Mouse (Mus musculus) lung, embryonic 15.5 days (tissue): ENCODE data around the gene Tbcb. TPM values are rescaled to one million over a fixed set of nuclear protein-coding genes. Genes with fewer than 3 reads are reported as not detected.

Source experiments
- ATAC-seq: fragments of 200-750 bp; cut with Nextera tagmentation; 2 replicates; pipeline ENCODE4 v1.8.0; 2017; ENCODE audit warnings: moderate number of reproducible peaks, borderline replicate concordance; ENCODE audit not compliant: low FRiP score, low TSS enrichment; ENCODE audit errors: extremely low read depth
- H3K27ac ChIP-seq: fragments of 300-500 bp; sonication (generic); 2 replicates; pipeline ENCODE4 v1.5.1; 2015; ENCODE audit warnings: moderate library complexity, mild to moderate bottlenecking, inconsistent platforms
- H3K27me3 ChIP-seq: fragments of 300-500 bp; sonication (generic); 2 replicates; pipeline ENCODE4 v1.6.1; 2015; ENCODE audit warnings: inconsistent platforms
- H3K36me3 ChIP-seq: fragments of 300-500 bp; sonication (generic); 2 replicates; pipeline ENCODE4 v1.6.1; 2015; ENCODE audit warnings: inconsistent platforms
- H3K4me1 ChIP-seq: fragments of 300-500 bp; sonication (generic); 2 replicates; pipeline ENCODE4 v1.6.1; 2015; ENCODE audit warnings: inconsistent platforms
- H3K4me2 ChIP-seq: fragments of 300-500 bp; sonication (generic); 2 replicates; pipeline ENCODE4 v1.6.1; 2015; ENCODE audit warnings: inconsistent platforms, mild to moderate bottlenecking, moderate library complexity
- H3K4me3 ChIP-seq: fragments of 300-500 bp; sonication (generic); 2 replicates; pipeline ENCODE4 v1.5.1; 2015; ENCODE audit warnings: mild to moderate bottlenecking, inconsistent platforms
- H3K9ac ChIP-seq: fragments of 300-500 bp; sonication (generic); 2 replicates; pipeline ENCODE4 v1.6.1; 2015; ENCODE audit warnings: inconsistent platforms
- H3K9me3 ChIP-seq: fragments of 300-500 bp; sonication (generic); 2 replicates; pipeline ENCODE4 v1.6.1; 2016; ENCODE audit warnings: inconsistent platforms
- WGBS: fragments of 180-500 bp; shearing (Covaris S2); methylation state at CpG from one replicate; pipeline ENCODE4 v1.1.7; 2015; 5-methylcytosine and 5-hydroxymethylcytosine counted together
- polyA plus RNA-seq: library from polyadenylated mRNA; unstranded; fragments of >200 nt; fragmentation: Nextera tagmentation; extraction: Ambion mirVana; gene quantifications from 2 replicates; pipeline ENCODE4 v1.2.1, GENCODE M21; 2015

Tbcb gene
- polyA plus RNA-seq, 1 experiment from 2014 or later, result 168 TPM

GRCm38 (mm10) chr7:30199498-30200139 is 32.5 kb downstream of the Tbcb start:
- H3K27me3 ChIP-seq, result no peaks in the 10 kb centered on the region
- ATAC-seq, result no peak
- H3K36me3 ChIP-seq, result no peaks in the 10 kb centered on the region
- no peak overlapping the region for H3K27ac ChIP-seq
- peaks cover 17% of the 10 kb centered on the region for H3K4me1 ChIP-seq
- WGBS, result 72% methylated on average over 18 of the region's 18 CpGs
- H3K9ac ChIP-seq, result no peak overlapping the region
- no peaks in the 10 kb centered on the region for H3K9me3 ChIP-seq
- no peak overlapping the region for H3K4me3 ChIP-seq
- H3K4me2 ChIP-seq, result no peak overlapping the region

- ATAC-seq, result 0 out of 2 replicates have a peak, but pooled peaks have one; percentile 44
- H3K36me3 ChIP-seq, result no peaks in the 10 kb centered on the region
- H3K9me3 ChIP-seq, result no peaks in the 10 kb centered on the region
- WGBS, result 6% methylated on average over 8 of the region's 8 CpGs
- H3K4me2 ChIP-seq, result peak within 1 kb of the TSS; percentile 27
- H3K27me3 ChIP-seq, result no peaks in the 10 kb centered on the region
- peak within 1 kb of the TSS; percentile 15; the same call in 1 of the 2 replicates for H3K4me3 ChIP-seq
- peaks cover 19% of the 10 kb centered on the region for H3K4me1 ChIP-seq
- H3K9ac ChIP-seq, result no peak within 1 kb of the TSS
- H3K27ac ChIP-seq, result peak within 1 kb of the TSS; percentile 50; the same call in 1 of the 2 replicates
These were observed 33.5 kb downstream of the Tbcb start, which contains the start of gene Capns1 for GRCm38 (mm10) chr7:30198481-30198971. TSS of gene Capns1 (minus strand) at chr7:30198811.

- Histone ChIP-seq H3K4me1 (peaks cover 27% of the 10 kb centered on the region), H3K27me3 (no peaks in the 10 kb centered on the region), H3K4me2 (no peak overlapping the region), H3K4me3 (no peak overlapping the region), H3K9me3 (no peaks in the 10 kb centered on the region), H3K27ac (peak overlapping the region; percentile 50; the same call in 1 of the 2 replicates), H3K9ac (no peak overlapping the region), H3K36me3 (no peaks in the 10 kb centered on the region)
- no peak for ATAC-seq
- 40% methylated on average over 5 of the region's 5 CpGs for WGBS
These were observed 34.4 kb downstream of the Tbcb start for GRCm38 (mm10) chr7:30197592-30198129.

GRCm38 (mm10) chr7:30196171-30196570 is 35.9 kb downstream of the Tbcb start:
- peaks cover 15% of the 10 kb centered on the region for H3K36me3 ChIP-seq
- no peaks in the 10 kb centered on the region for H3K27me3 ChIP-seq
- 42% methylated on average over 6 of the region's 6 CpGs for WGBS
- H3K4me3 ChIP-seq, result no peak overlapping the region
- no peak overlapping the region for H3K9ac ChIP-seq
- ATAC-seq, result no peak
- no peaks in the 10 kb centered on the region for H3K9me3 ChIP-seq
- H3K4me1 ChIP-seq, result peaks cover 30% of the 10 kb centered on the region
- H3K27ac ChIP-seq, result no peak overlapping the region
- no peak overlapping the region for H3K4me2 ChIP-seq

GRCm38 (mm10) chr7:30195461-30195860 is 36.6 kb downstream of the Tbcb start:
- peaks cover 30% of the 10 kb centered on the region for H3K4me1 ChIP-seq
- 0 out of 2 replicates have a peak overlapping the region, but pooled peaks have one; percentile 86 for H3K9ac ChIP-seq
- H3K27ac ChIP-seq, result no peak overlapping the region
- H3K4me3 ChIP-seq, result peak overlapping the region; percentile 84
- peaks cover 20% of the 10 kb centered on the region for H3K36me3 ChIP-seq
- no peak for ATAC-seq
- no peaks in the 10 kb centered on the region for H3K27me3 ChIP-seq
- H3K9me3 ChIP-seq, result no peaks in the 10 kb centered on the region
- H3K4me2 ChIP-seq, result peak overlapping the region; percentile 86
- WGBS, result 60% methylated on average over 6 of the region's 6 CpGs

GRCm38 (mm10) chr7:30194884-30195283 is 37.2 kb downstream of the Tbcb start:
- Histone ChIP-seq H3K9ac (peak overlapping the region; percentile 86), H3K4me1 (peaks cover 30% of the 10 kb centered on the region), H3K27ac (peak overlapping the region; percentile 88), H3K4me2 (peak overlapping the region; percentile 86), H3K36me3 (peaks cover 26% of the 10 kb centered on the region), H3K27me3 (no peaks in the 10 kb centered on the region), H3K4me3 (peak overlapping the region; percentile 84), H3K9me3 (no peaks in the 10 kb centered on the region)
- under 1% methylated on average over 28 of the region's 28 CpGs for WGBS
- peak; percentile 89 for ATAC-seq

- H3K36me3 ChIP-seq, result peaks cover 28% of the 10 kb centered on the region
- H3K27me3 ChIP-seq, result no peaks in the 10 kb centered on the region
- peak; percentile 5; the same call in 1 of the 2 replicates for ATAC-seq
- peak overlapping the region; percentile 88 for H3K27ac ChIP-seq
- H3K4me2 ChIP-seq, result peak overlapping the region; percentile 86
- WGBS, result under 1% methylated on average over 26 of the region's 26 CpGs
- peak overlapping the region; percentile 84 for H3K4me3 ChIP-seq
- H3K9ac ChIP-seq, result peak overlapping the region; percentile 86
- no peaks in the 10 kb centered on the region for H3K9me3 ChIP-seq
- H3K4me1 ChIP-seq, result peaks cover 30% of the 10 kb centered on the region
These were observed 37.8 kb downstream of the Tbcb start for GRCm38 (mm10) chr7:30194101-30194831.

- Histone ChIP-seq H3K36me3 (peaks cover 34% of the 10 kb centered on the region), H3K27me3 (no peaks in the 10 kb centered on the region), H3K9me3 (no peaks in the 10 kb centered on the region), H3K9ac (peak overlapping the region; percentile 86), H3K4me3 (peak overlapping the region; percentile 84), H3K4me1 (peaks cover 27% of the 10 kb centered on the region), H3K27ac (peak overlapping the region; percentile 88), H3K4me2 (peak overlapping the region; percentile 86)
- ATAC-seq, result peak; percentile 77
- WGBS, result under 1% methylated on average over 26 of the region's 26 CpGs
These were observed 38.4 kb downstream of the Tbcb start for GRCm38 (mm10) chr7:30193581-30194100.

- Histone ChIP-seq H3K27ac (no peak overlapping the region), H3K36me3 (peaks cover 40% of the 10 kb centered on the region), H3K9me3 (no peaks in the 10 kb centered on the region), H3K4me3 (peak overlapping the region; percentile 84), H3K9ac (peak overlapping the region; percentile 86), H3K27me3 (no peaks in the 10 kb centered on the region), H3K4me2 (peak overlapping the region; percentile 86), H3K4me1 (peaks cover 22% of the 10 kb centered on the region)
- ATAC-seq, result peak; percentile 11; the same call in 1 of the 2 replicates
- 33% methylated on average over 9 of the region's 9 CpGs for WGBS
These were observed 39.1 kb downstream of the Tbcb start for GRCm38 (mm10) chr7:30193013-30193412.

- Histone ChIP-seq H3K4me2 (no peak overlapping the region), H3K9ac (no peak overlapping the region), H3K9me3 (no peaks in the 10 kb centered on the region), H3K4me3 (no peak overlapping the region), H3K27me3 (no peaks in the 10 kb centered on the region), H3K36me3 (peaks cover 49% of the 10 kb centered on the region), H3K27ac (no peak overlapping the region), H3K4me1 (peaks cover 21% of the 10 kb centered on the region)
- ATAC-seq, result no peak
- 84% methylated on average over 12 of the region's 12 CpGs for WGBS
These were observed 40.0 kb downstream of the Tbcb start for GRCm38 (mm10) chr7:30192088-30192487.

GRCm38 (mm10) chr7:30189116-30189491 is 43.0 kb downstream of the Tbcb start:
- 79% methylated on average over 4 of the region's 4 CpGs for WGBS
- ATAC-seq, result no peak
- Histone ChIP-seq H3K9ac (no peak overlapping the region), H3K27ac (no peak overlapping the region), H3K36me3 (peaks cover 61% of the 10 kb centered on the region), H3K4me1 (peaks cover 18% of the 10 kb centered on the region), H3K27me3 (no peaks in the 10 kb centered on the region), H3K4me3 (no peak overlapping the region), H3K9me3 (no peaks in the 10 kb centered on the region), H3K4me2 (no peak overlapping the region)
